Mouse (Mus musculus) MEL (cell line): Measurements from ENCODE around the gene Fbxo3. TPM values are rescaled to one million over a fixed set of nuclear protein-coding genes. Genes with fewer than 3 reads are reported as not detected.

Experiments
- DNase-seq: peaks from one replicate; pipeline ENCODE4 v3.0.0; 2011; ENCODE audit warnings: low read depth, low spot score
- H3K27ac ChIP-seq: 2 replicates; pipeline ENCODE4 v1.5.1; 2012; ENCODE audit warnings: low read depth, mild to moderate bottlenecking, control low read depth, low read length, moderate library complexity; ENCODE audit not compliant: control insufficient read depth
- H3K27me3 ChIP-seq, 2 experiments: fragments of 150-350 bp in 1 of 2; sonication (generic) in 1 of 2; 2 replicates each; pipeline ENCODE4 v1.6.1; 2012; ENCODE audit warnings: low read length in 2 of 2, mild to moderate bottlenecking in 2 of 2, improper control_type of control experiment in 1 of 2, moderate library complexity in 1 of 2; ENCODE audit not compliant: insufficient read depth in 2 of 2, control insufficient read depth in 1 of 2
- H3K36me3 ChIP-seq, 2 experiments: 2 replicates each; pipeline ENCODE4 v1.6.1; 2012 to 2014; ENCODE audit warnings: low read length in 2 of 2, improper control_type of control experiment in 1 of 2, inconsistent platforms in 1 of 2, mild to moderate bottlenecking in 1 of 2; ENCODE audit not compliant: insufficient read depth in 2 of 2, control insufficient read depth in 1 of 2
- H3K4me1 ChIP-seq, 2 experiments: fragments of 150-350 bp in 1 of 2; sonication (generic) in 1 of 2; 2 replicates each; pipeline ENCODE4 v1.6.1; 2012; ENCODE audit warnings: low read length in 2 of 2, improper control_type of control experiment in 1 of 2, mild to moderate bottlenecking in 1 of 2; ENCODE audit not compliant: insufficient read depth in 2 of 2, control insufficient read depth in 1 of 2
- H3K4me3 ChIP-seq, 2 experiments: fragments of 150-350 bp in 1 of 2; sonication (generic) in 1 of 2; 2 replicates each; pipeline ENCODE4 v1.5.1; 2012; ENCODE audit warnings: low read depth in 2 of 2, low read length in 2 of 2, mild to moderate bottlenecking in 2 of 2, moderate library complexity in 2 of 2, control low read depth in 1 of 2, improper control_type of control experiment in 1 of 2; ENCODE audit not compliant: control insufficient read depth in 1 of 2, insufficient read depth in 1 of 2
- H3K79me2 ChIP-seq: 2 replicates; pipeline ENCODE4 v1.6.1; 2012; ENCODE audit warnings: mild to moderate bottlenecking, low read length, moderate library complexity; ENCODE audit not compliant: control insufficient read depth, poor library complexity, insufficient read depth
- H3K9ac ChIP-seq: 2 replicates; pipeline ENCODE4 v1.6.1; 2012; ENCODE audit warnings: low read depth, mild to moderate bottlenecking, control low read depth, low read length, moderate library complexity; ENCODE audit not compliant: control insufficient read depth, poor library complexity, severe bottlenecking
- H3K9me3 ChIP-seq: fragments of 150-350 bp; sonication (generic); replicated peaks from 2 replicates; pipeline ENCODE4 v1.6.1; 2012; ENCODE audit warnings: mild to moderate bottlenecking, low read length, improper control_type of control experiment, moderate library complexity; ENCODE audit not compliant: insufficient read depth
- CHD1 ChIP-seq: IDR thresholded peaks from 2 replicates; pipeline ENCODE4 v1.6.1; 2012; ENCODE audit warnings: low read depth, mild to moderate bottlenecking, inconsistent platforms, low read length, improper control_type of control experiment
- CTCF ChIP-seq, 3 experiments: IDR thresholded peaks in 2 of 3; conservative IDR thresholded peaks in 1 of 3; 2 replicates each; pipeline ENCODE4 v1.5.1; 2011 to 2012; ENCODE audit warnings: low read length in 3 of 3, low read depth in 2 of 3, mild to moderate bottlenecking in 2 of 3, improper control_type of control experiment in 1 of 3, inconsistent platforms in 1 of 3, mixed read lengths in 1 of 3, moderate library complexity in 1 of 3; ENCODE audit not compliant: control insufficient read depth in 1 of 3, insufficient read depth in 1 of 3, poor library complexity in 1 of 3, severe bottlenecking in 1 of 3
- E2F4 ChIP-seq: IDR thresholded peaks from 2 replicates; pipeline ENCODE4 v1.6.1; 2011; ENCODE audit warnings: low read depth, low read length, improper control_type of control experiment, borderline replicate concordance
- HCFC1 ChIP-seq: IDR thresholded peaks from 2 replicates; pipeline ENCODE4 v1.6.1; 2012; ENCODE audit warnings: low read depth, mild to moderate bottlenecking, inconsistent platforms, low read length, improper control_type of control experiment, moderate library complexity
- JUND ChIP-seq: IDR thresholded peaks from 2 replicates; pipeline ENCODE4 v1.6.1; 2011; ENCODE audit warnings: low read depth, mild to moderate bottlenecking, improper control_type of control experiment, low read length
- MAX ChIP-seq: IDR thresholded peaks from 2 replicates; pipeline ENCODE4 v1.6.1; 2011; ENCODE audit warnings: low read length, improper control_type of control experiment
- MYC ChIP-seq: IDR thresholded peaks from 2 replicates; pipeline ENCODE4 v1.6.1; 2011; ENCODE audit warnings: low read depth, mild to moderate bottlenecking, low read length, improper control_type of control experiment, moderate library complexity
- NELFE ChIP-seq: IDR thresholded peaks from 2 replicates; pipeline ENCODE4 v1.6.1; 2011; ENCODE audit warnings: low read depth, low read length, improper control_type of control experiment
- NRF1 ChIP-seq: IDR thresholded peaks from 2 replicates; pipeline ENCODE4 v1.6.1; 2014; ENCODE audit warnings: low read depth, mild to moderate bottlenecking, inconsistent platforms, low read length, improper control_type of control experiment, moderate library complexity; ENCODE audit not compliant: poor library complexity, insufficient read depth, severe bottlenecking
- POLR2A ChIP-seq, 2 experiments: IDR thresholded peaks; 2 replicates each; pipeline ENCODE4 v1.6.1; 2011 to 2012; ENCODE audit warnings: low read length in 2 of 2, mild to moderate bottlenecking in 2 of 2, control low read depth in 1 of 2, improper control_type of control experiment in 1 of 2, low read depth in 1 of 2, moderate library complexity in 1 of 2; ENCODE audit not compliant: control insufficient read depth in 1 of 2, insufficient read depth in 1 of 2, poor library complexity in 1 of 2
- POLR2AphosphoS2 ChIP-seq: IDR thresholded peaks from 2 replicates; pipeline ENCODE4 v1.6.1; 2011; ENCODE audit warnings: low read length, improper control_type of control experiment
- RAD21 ChIP-seq: IDR thresholded peaks from 2 replicates; pipeline ENCODE4 v1.6.1; 2011; ENCODE audit warnings: mild to moderate bottlenecking, low read depth, low read length, improper control_type of control experiment
- SIN3A ChIP-seq: IDR thresholded peaks from 2 replicates; pipeline ENCODE4 v1.6.1; 2012; ENCODE audit warnings: low read length, improper control_type of control experiment, inconsistent platforms
- SMC3 ChIP-seq: IDR thresholded peaks from 2 replicates; pipeline ENCODE4 v1.6.1; 2011; ENCODE audit warnings: low read depth, low read length, improper control_type of control experiment
- TAL1 ChIP-seq: IDR thresholded peaks from 2 replicates; pipeline ENCODE4 v1.6.1; 2012; ENCODE audit warnings: mild to moderate bottlenecking, inconsistent platforms, low read length, moderate library complexity, mixed read lengths
- TBP ChIP-seq: IDR thresholded peaks from 2 replicates; pipeline ENCODE4 v1.8.0; 2011; ENCODE audit warnings: low read depth, low read length, improper control_type of control experiment
- TCF12 ChIP-seq: IDR thresholded peaks from 2 replicates; pipeline ENCODE4 v1.6.1; 2014; ENCODE audit warnings: low read depth, mild to moderate bottlenecking, inconsistent platforms, low read length, improper control_type of control experiment, moderate library complexity
- USF1 ChIP-seq: IDR thresholded peaks from 2 replicates; pipeline ENCODE4 v1.6.1; 2014; ENCODE audit warnings: low read depth, mild to moderate bottlenecking, inconsistent platforms, low read length, improper control_type of control experiment, moderate library complexity
- USF2 ChIP-seq, 2 experiments: IDR thresholded peaks; 2 replicates each; pipeline ENCODE4 v1.6.1; 2011 to 2012; ENCODE audit warnings: improper control_type of control experiment in 2 of 2, low read length in 2 of 2, borderline replicate concordance in 1 of 2, inconsistent platforms in 1 of 2, low read depth in 1 of 2, mild to moderate bottlenecking in 1 of 2; ENCODE audit not compliant: insufficient read depth in 1 of 2
- ZC3H11A ChIP-seq: IDR thresholded peaks from 2 replicates; pipeline ENCODE4 v1.6.1; 2012; ENCODE audit warnings: low read depth, mild to moderate bottlenecking, inconsistent platforms, low read length, improper control_type of control experiment
- ZKSCAN1 ChIP-seq: IDR thresholded peaks from 2 replicates; pipeline ENCODE4 v1.6.1; 2012; ENCODE audit warnings: low read depth, mild to moderate bottlenecking, inconsistent platforms, low read length, improper control_type of control experiment, moderate library complexity
- ZMIZ1 ChIP-seq: IDR thresholded peaks from 2 replicates; pipeline ENCODE4 v1.6.1; 2012; ENCODE audit warnings: low read depth, mild to moderate bottlenecking, inconsistent platforms, low read length, improper control_type of control experiment, moderate library complexity
- ZNF384 ChIP-seq: IDR thresholded peaks from 2 replicates; pipeline ENCODE4 v1.6.1; 2012; ENCODE audit warnings: low read depth, mild to moderate bottlenecking, inconsistent platforms, low read length, improper control_type of control experiment
- polyA plus RNA-seq, 2 experiments: library from polyadenylated mRNA; stranded (reverse) in 1 of 2; unstranded in 1 of 2; fragments of >175 nt in 1 of 2; fragments of >200 nt in 1 of 2; gene quantifications; 2 replicates each; pipeline versions ENCODE4 v1.2.1 to v1.2.4; 2012; ENCODE audit warnings: low replicate concordance in 2 of 2, low read depth in 1 of 2; ENCODE audit not compliant: insufficient read length in 2 of 2, insufficient read depth in 1 of 2, missing spikeins in 1 of 2
- total RNA-seq: library from RNA; depleted of rRNA; stranded (reverse); fragments of 300-350 nt; gene quantifications from 2 replicates; pipeline ENCODE4 v1.2.3, GENCODE M21; 2012

Fbxo3 gene
- total and polyA plus RNA-seq, 3 experiments = 30.9 to 55.4 (median 41.9) TPM

DNA sequence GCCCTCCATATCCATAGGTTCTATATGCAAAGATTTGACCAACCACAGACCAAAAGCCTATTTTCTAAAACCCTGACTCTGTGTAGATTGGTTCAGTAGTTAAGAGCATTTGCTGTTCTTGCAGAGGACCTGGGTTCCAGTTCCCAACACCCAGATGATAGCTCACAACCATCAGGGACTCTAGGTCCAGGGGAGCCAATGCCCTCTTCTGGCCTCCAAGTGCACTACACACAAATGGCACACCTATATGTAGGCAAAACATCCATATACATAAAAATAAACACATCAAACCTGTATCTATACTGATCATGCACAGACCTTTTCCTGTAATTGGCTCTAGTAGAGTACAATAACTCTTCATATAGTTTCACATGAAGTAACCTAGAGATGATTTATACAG lies 36.2 kb upstream of the Fbxo3 start:
- Histone ChIP-seq H3K36me3 (peaks cover 0 to 7% of the 10 kb centered on the region in 2 experiments; a peak in 1 of 4 replicates), H3K79me2 (no peaks in the 10 kb centered on the region), H3K4me3 (no peak overlapping the region), H3K9me3 (no peaks in the 10 kb centered on the region), H3K27ac (no peak overlapping the region), H3K4me1 (0 out of 4 replicates have a peak, but pooled peaks cover 0 to 2% of the 10 kb centered on the region in 2 experiments), H3K27me3 (no peaks in the 10 kb centered on the region), H3K9ac (no peak overlapping the region)
- no peak for DNase-seq
- TF ChIP-seq ZC3H11A (peak; percentile 19; the same call in 1 of the 2 replicates), TCF12 (no peak), TAL1 (no peak), RAD21 (peak; percentile 41), NRF1 (no peak), SMC3 (peak; percentile 58), CTCF (IDR thresholded peaks at IDR 0.05 in 2 of 3, conservative IDR thresholded peaks at IDR 0.05 in 1 of 3; ENCODE audit: control insufficient read depth in 1 of 3, insufficient read depth in 1 of 3, low read depth in 2 of 3, low read length in 3 of 3, poor library complexity in 1 of 3, severe bottlenecking in 1 of 3) (peak; percentile 41 to 51 (median 42))

DNA sequence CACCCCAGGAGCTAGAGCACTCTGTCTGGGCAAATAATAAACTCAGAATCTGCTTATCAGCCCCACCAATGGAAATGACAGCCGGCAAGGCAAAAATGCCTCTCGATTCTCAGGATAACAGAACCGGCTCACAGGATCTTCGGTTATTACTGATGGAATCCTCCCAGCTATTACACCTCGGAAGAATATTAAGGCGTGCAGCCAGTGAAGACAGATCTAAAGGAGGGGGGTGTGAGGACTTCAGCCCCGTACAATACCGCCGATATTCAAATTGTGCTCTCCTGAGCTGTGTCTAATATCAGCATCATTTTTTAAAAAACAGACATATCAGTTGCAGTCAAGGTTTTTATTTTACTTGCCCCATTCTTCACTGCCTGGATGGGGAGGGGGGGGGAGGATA lies 35.4 kb upstream of the Fbxo3 start:
- Histone ChIP-seq H3K4me1 (0 out of 4 replicates have a peak, but pooled peaks cover 0 to 2% of the 10 kb centered on the region in 2 experiments), H3K9ac (no peak overlapping the region)
- no peak for DNase-seq

More for the DNA sequence above, 35.4 kb upstream of the Fbxo3 start:
- no peak overlapping the region for H3K4me3 ChIP-seq
- no peaks in the 10 kb centered on the region for H3K79me2 ChIP-seq
- H3K9me3 ChIP-seq = no peaks in the 10 kb centered on the region
- H3K27ac ChIP-seq = no peak overlapping the region
- TF ChIP-seq E2F4 (no peak), HCFC1 (no peak), POLR2A (IDR thresholded peaks at IDR 0.05; ENCODE audit: control insufficient read depth in 1 of 2, insufficient read depth in 1 of 2, low read depth in 1 of 2, low read length in 2 of 2, poor library complexity in 1 of 2) (no peak), CHD1 (no peak), CTCF (IDR thresholded peaks at IDR 0.05 in 2 of 3, conservative IDR thresholded peaks at IDR 0.05 in 1 of 3; ENCODE audit: control insufficient read depth in 1 of 3, insufficient read depth in 1 of 3, low read depth in 2 of 3, low read length in 3 of 3, poor library complexity in 1 of 3, severe bottlenecking in 1 of 3) (no peak), MYC (no peak), ZMIZ1 (no peak), SIN3A (no peak), USF1 (no peak), MAX (no peak), NELFE (no peak), TBP (no peak), ZNF384 (no peak), RAD21 (no peak), ZC3H11A (no peak), POLR2AphosphoS2 (no peak), ZKSCAN1 (no peak), JUND (no peak), USF2 (IDR thresholded peaks at IDR 0.05; ENCODE audit: borderline replicate concordance in 1 of 2, insufficient read depth in 1 of 2, low read depth in 1 of 2, low read length in 2 of 2) (no peak)
- TF ChIP-seq, all 39 proteins: peak for 0
- peaks cover 0 to 7% of the 10 kb centered on the region in 2 experiments; a peak in 1 of 4 replicates for H3K36me3 ChIP-seq
- H3K27me3 ChIP-seq = no peaks in the 10 kb centered on the region
